Mouse (Mus musculus) CD8-positive naive resting alpha-beta T cell, adult 2 months (primary cell): ENCODE data around the gene Bcl11a.

Source experiments
- DNase-seq, 2 experiments: peaks; one replicate each; pipeline ENCODE4 v3.0.0; 2022; ENCODE audit warnings: low read depth in 2 of 2, low spot score in 2 of 2

Gene Bcl11a

DNA sequence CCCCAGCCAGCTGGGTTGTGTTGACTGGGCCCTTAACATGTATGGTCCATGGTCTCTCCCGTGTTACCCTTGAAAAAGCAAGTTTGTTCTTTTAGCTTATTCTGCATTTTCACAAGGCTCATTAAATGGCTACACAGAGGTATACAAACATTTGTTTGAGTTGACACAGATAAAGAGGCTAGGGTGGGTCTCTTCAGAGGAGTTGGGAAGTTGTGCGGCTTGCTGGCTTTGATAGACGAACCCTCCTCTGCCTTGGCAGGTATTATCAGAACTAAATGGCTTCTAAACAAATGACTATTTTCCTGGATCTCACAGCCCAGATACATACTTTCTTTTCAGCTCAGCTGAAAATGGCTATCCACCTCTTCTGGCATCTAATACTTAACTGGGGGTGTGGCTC, 70.7 kb downstream of the Bcl11a start:
- DNase-seq: no peak

DNA sequence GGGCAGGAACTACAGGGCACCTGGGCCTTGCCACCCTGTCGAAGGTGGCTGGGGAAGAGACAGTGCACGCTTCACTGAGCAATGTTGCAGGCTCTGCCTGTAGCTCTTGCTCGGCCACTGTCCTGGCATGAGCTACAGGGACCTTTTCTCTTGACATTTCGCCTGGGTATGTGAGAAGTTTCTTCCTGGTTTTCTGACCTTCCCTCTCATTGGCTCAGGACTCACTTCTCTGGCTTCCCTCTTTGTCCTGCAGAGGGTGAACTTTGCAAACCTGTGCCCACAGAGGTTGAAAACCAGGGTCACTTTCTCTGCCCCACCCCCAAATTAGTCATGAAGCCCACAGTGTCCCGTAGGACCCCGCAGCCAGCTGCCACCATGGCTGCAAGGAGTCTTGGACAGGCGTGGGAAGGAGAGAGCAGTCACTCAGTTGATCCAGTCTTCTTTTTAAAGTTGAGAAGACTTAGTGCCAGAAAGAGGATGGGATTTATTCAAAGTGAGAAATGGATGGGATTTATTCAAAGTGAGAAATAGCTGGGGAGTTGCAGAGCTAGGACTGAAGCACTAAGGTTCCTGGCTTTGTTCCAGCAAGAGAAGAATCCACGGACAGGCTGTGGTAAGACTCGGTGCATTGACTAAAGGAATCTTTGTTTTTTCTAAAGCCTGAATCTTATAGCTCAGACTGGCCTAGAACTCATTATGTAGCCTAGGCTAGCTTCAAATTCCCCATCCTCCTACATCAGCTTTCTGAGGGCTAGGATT, 71.8 kb downstream of the Bcl11a start:
- DNase-seq: no peak

DNA sequence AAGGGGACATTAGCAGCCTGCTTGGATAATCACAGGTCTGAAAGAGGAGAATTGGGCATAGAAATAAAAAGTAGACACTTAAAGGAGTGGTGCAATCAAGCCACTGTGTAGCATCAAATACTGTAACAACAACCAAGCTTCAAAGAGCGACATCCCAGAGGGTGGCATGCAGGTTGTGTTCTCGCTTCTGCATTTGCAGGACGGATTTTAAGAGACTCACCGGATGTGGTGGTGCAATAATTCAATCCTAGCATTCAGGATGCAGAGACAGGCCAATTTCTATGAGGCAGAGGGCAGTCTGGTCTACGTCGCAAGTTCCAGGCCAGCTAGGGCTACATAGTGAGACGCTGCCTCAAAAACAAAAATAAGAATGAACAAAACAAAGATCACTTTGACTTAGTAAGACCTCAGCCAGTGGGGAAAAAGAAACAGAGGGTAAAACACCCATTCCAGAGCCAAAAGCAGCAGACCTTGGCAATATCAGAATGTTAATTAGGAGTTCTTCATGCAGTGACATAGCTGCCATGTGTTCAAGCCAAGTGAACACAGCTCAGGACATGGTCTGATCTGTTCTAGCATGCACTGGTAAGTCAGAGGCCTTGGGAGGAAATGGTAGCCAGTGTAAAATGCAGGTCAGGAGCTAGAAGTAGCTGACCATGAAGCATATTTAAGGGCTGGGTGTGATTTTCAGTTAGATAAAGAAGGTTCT, 74.4 kb downstream of the Bcl11a start:
- no peak for DNase-seq

DNA sequence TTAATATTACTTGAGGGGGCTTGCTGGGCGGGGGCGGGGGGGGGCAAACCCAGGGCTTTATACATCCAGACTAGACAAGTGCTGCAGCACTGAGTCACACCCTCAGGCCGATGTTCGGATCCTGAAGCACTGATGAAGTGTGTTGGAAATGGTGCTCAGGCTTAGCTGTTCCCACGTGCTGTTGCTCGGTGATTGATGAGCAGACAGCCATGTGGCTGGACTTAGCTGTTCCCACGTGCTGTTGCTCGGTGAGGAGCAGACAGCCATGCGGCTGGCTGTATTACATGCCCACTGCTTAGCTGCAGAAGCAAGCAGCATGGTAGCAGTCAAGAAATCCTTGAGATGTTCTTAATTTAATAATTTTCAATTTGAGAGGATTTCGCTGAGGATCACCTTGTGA, 75.2 kb downstream of the Bcl11a start:
- no peak for DNase-seq

DNA sequence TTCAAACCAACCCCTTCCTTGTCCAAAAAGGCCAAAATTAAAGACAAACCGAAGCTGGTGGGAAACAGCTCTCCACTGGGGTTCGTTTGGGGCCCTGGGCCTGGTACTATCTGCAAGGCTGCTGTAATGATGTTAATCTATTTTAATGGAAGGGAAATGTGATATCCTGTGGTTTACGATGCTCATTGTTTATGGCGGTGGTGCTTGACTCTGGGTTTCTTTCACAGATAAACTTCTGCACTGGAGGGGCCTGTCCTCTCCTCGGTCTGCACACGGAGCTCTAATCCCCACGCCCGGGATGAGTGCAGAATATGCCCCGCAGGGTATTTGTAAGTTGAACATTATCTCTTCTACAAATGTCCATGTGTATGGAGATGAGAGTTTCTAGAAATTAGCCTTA, 80.2 kb downstream of the Bcl11a start:
- no peak for DNase-seq

DNA sequence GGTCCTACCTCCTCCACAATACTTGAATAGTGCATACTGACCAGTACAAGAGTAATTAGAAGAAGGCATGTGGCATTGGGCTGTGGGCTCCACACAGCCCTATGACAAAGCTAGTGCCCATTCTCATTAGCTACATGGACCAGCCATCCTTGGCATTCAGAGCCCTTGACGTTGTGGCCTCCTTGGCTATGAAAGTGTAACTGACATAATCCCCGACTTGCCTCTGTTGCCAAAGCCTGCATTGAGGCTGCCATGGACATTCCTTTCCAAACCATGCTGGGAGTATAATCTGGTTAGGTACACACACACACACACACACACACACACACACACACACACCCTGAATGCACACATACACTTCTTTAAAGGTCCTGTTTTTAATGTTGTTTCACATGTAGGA, 81.8 kb downstream of the Bcl11a start:
- DNase-seq: no peak

DNA sequence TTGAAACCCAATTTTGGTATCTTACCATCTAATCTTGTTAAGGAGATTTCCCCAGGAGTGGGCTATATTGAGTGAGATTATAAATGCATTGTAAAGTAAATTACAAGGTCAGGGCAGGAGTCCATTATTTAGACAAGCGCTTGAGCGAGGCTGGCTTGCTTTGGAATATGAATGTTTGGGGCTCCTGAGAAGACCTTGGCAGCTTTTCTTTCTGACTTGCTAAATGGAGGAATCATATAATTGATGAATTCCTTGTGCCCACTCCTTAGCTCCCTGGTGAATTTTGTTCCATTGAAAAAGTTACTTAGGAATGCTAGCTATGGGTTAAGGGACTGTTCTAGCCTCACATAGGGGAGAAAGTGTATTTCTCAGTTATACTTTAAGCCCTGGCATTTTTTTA, 83.6 kb downstream of the Bcl11a start:
- no peak for DNase-seq

DNA sequence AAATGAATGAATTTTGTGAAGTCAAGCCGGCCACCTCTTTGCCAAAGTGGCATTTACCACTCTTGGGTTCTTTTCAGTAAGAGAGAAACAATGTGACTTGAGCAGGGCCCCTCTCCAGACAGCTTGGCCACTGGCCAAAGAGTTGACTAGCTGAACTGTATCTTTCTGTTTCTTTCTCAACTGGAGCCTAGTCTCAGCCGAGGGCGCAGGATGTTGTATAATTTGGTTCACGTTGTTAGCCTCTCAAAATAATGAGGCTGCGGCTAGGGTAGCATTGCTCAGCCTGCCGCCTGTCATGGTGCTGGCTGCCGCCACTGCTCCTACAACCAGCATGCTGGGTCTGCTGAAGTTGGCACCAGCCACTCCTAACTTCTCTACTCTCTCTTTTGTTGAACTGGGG, 84.2 kb downstream of the Bcl11a start:
- DNase-seq: no peak

DNA sequence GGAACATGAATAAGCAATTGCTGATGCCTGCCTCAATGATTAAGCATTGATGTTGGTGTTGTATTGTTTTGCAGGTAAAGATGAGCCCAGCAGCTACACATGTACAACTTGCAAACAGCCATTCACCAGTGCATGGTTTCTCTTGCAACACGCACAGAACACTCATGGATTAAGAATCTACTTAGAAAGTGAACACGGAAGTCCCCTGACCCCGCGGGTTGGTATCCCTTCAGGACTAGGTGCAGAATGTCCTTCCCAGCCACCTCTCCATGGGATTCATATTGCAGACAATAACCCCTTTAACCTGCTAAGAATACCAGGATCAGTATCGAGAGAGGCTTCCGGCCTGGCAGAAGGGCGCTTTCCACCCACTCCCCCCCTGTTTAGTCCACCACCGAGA, 85.2 kb downstream of the Bcl11a start:
- DNase-seq: no peak

DNA sequence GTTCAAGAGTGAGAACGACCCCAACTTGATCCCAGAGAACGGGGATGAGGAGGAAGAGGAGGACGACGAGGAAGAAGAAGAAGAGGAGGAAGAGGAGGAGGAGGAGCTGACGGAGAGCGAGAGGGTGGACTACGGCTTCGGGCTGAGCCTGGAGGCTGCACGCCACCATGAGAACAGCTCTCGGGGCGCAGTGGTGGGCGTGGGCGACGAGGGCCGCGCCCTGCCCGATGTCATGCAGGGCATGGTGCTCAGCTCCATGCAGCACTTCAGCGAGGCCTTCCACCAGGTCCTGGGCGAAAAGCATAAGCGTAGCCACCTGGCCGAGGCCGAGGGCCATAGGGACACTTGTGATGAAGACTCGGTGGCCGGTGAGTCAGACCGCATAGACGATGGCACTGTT, 86.2 kb downstream of the Bcl11a start:
- no peak for DNase-seq

DNA sequence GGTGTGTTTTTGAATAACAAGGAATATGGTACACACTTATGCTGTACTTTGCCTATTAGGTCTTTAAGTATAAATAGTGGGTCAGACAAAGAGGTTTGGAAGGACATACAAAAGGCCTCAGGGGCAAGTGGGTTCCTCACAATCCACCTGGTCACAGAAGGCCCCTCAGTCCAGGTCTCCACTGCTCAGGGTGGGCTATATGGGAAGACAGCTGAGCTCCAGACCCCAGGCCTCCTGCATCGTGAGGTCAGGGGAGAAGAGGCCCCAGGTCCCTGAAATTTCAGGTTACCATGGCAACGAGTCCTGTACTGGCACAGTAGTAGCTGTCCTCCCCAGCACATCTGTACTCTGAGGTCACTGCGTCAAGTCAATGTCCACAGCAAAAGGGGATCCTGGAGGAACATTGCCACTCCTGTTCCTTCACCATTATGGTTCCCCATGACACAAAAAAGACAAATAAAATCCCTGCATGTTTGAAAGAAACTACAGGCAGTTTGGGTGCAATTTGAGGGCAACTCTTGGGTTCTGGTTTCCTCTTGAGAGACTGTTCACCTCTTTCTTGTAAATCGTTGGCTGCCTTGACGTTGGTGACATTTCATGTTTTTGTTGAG, 93.9 kb downstream of the Bcl11a start:
- DNase-seq: no peak

DNA sequence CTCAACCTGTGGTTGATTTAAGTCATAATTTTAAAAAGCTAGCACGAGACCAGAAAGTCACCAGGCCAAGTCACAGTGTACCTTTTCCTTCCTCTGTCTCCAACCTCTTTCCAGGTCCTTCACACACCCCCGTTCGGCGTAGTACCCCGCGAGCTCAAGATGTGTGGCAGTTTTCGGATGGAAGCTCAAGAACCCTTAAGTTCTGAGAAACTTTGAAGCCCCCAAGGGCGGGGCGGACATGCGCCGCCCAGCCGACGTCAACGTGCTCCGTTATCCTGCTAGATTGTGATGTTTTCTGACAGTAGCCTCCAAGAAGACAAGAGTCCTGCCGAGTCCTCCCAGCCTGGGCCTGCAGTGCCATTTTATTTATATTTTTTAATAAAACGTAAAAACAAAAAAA, 94.7 kb downstream of the Bcl11a start:
- no peak for DNase-seq

DNA sequence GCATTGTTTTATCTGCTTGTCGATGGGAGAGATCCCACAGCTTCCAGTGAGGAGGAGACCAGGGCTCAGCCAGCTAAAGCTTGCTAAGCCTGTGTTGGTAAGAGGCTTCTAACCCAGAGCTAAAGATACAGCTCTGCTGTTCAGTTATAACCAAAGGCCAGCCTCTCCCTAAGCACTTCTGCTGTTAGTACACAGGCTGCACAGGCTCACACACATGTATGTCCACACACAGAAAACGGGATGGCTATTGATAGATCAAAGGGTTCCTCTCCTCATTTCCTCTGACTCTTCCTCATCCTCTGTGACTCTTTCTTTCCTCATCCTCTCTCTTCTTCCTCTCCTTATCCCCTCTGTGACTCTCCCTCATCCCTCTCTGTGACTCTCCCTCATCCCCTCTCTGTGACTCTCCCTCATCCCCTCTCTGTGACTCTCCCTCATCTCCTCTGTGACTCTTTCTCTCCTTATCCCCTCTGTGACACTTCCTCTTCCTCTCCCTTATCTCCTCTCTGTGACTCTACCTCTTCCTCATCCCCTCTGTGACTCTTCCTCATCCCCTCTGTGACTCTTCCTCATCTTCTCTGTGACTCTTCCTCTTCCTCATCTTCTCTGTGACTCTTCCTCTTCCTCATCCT, 96.4 kb downstream of the Bcl11a start:
- DNase-seq: no peak

DNA sequence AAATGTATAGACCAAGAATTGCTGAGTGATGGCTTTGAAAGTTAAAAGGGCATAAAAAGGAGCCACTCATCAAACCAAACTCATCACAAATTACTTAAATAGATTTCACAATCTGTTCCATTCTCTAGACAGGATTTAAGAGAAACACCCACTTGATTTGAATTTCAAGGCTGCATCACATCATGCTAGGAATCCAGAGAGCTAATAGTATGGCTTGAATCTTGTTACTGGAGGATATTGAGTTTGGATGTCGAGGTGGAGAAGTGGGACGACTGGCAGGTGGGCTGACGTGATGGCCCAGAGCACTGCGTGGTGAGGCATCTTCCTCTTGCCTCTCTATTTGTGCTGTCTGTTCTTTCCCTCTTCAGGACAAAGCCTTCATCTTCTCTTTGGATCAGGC, 99.6 kb downstream of the Bcl11a start:
- DNase-seq: no peak

DNA sequence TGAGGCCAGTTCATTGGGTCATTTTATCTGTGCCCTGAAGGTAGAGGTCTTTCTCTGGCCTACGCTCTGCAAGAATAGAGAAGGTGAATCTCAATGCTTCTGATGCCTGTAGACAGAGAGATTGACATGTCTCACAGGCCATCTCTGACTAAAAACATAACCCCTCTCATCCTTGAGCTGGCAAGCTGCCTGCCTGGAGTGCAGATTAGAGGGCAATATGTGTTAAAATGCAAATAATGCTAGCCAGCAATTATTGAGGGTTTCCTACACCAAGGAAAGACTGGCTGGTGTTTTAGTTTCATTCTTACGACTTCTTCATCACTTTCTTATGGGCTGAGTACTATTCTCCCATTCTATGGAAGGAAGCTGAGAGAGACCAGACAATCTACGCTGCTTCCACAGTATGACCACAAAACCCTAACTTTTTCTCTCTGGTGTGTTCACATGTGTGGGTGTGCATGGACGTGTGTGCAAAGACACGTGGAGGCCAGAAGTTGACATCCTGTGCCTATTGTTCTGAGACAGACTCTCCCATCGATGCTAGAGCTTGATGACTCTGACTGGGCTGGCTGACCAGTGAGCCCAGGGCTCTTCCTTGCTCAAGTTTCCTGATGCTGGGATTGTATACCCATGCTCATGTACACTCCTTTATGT, 101.1 kb downstream of the Bcl11a start:
- DNase-seq: no peak

DNA sequence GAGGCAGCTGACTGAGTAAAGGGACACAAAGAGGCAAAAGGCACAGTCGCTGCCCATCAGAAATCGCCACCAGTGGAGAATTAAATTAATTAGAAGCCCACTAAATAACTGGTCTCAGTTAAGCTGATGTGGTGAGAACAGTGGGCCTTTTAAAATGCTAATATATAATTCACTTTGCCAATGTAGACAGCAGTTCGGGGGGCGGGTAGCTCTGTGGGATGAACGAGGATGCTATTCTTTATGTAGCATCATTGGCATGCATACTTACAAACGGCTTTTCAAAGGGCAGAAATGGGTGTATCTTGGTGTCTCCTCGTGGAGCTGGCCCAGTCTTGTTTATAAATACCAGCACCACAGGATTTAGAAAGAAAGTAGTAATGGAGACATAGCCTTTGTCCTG, 102.2 kb downstream of the Bcl11a start:
- no peak for DNase-seq

DNA sequence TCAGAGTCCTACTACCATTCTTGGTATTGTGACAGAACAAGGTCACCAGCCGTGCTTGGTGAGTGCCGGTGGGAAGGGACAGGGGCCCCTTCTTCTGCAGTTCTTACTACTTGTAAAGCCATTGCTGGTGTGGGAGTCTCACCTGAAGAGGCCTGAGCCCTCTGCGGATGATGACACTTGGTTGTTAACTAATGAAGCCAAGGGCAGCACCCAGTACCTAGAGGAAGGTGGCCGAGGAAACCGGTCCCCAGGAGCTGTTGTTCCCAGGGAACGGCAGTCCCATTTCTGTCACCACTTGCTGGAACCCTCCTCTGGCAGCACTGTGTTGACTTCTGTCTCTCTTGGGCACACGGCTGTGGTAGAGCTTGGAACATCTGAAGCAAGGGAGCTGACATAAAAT, 105.6 kb downstream of the Bcl11a start:
- no peak for DNase-seq

DNA sequence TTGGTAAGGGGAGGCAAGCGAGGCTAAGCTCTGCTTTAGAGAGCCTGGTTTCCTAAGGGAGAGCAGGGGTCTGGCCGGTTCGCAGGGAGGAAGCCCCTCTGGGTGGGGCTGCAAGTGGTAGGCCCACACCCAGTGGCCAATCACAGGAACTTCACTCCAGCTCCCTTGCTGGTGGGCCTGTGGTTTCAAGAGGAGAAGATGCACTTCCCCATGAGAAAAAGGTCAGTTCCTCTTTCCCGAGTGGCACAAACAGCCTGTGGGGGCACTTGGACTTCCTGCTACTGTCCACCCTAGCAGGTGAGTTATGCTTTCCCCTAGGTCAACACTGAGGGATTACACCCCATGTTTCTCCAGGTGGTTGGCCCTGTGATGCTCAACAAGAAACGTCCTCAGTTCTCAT, 107.1 kb downstream of the Bcl11a start:
- no peak for DNase-seq

DNA sequence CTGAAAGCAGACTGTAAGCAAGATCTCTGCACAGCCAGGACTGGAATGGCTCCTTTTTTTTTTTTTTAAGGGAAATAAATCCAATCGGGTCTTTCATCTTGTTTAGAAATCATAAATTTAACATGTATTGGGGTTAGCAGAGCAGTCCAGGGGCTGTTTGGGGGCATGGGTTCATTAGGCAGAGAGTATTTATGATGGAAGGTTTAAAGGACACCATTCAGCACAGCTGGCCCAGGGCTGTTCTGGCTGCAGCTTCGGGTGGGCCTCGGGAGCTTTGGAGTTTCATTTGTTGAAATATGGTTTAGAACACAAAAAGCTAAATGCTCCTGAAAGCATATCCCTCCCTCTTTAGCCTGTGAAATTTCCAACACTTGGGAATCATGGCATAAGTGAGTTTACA, 112.6 kb downstream of the Bcl11a start:
- DNase-seq: no peak

DNA sequence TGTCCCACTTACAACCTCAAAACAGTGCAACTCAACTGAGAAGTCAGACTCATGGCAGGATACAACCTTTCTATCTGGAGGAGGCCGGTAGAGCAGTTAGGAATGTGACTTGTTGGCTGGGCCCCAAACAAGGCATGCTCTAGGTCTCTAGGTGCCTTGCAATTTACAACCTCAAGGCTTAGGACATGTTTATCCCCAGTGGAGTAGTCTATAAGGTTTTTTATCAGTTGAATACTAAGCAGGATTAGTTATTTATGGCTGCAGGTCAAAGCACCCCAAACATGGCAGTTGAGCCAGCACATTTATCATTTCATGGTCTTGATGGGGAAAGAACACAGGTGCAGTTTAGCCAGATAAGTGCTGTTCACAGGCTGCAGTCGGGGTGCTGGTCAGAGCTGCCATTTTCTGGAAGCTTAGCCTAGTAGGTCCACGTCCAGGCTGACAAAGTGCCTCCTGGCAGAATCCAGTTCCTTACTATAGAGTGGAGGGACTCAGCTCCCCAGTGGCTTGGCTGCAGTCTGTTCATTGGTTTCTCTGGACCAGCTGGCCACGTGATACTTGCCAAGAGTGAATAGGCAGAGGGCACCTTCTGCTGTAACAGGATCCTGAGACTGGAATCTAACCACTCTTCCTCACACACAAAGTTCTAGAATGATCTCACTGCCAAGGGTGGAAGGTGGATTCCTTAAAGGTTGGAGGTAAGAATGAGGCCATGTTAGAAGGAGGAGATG, 118.8 kb downstream of the Bcl11a start:
- DNase-seq: no peak

DNA sequence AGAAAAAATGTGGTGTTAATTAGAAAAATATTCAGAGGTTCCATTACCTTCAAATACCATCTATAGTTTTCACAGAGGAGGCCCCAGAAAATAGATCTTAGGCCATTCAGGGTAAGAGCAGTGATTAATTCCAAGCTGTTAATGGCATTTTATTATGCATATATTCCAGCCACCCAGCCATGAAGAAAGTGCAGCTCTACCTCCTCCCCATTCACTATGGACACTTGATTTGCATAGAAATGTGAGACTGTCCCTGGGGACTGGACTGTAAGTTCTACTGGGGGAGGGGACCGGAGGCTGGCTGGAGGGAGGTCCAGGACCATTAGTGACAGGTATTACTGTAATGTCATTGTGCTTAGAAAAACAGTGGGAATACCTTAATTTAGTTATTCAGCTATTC, 119.6 kb downstream of the Bcl11a start:
- no peak for DNase-seq
